Mouse (Mus musculus): ENCODE measurements around the gene Tgoln1. TPM values are rescaled to one million over a fixed set of nuclear protein-coding genes. Genes with fewer than 3 reads are reported as not detected.

The Tgoln1 gene
- polyA plus RNA-seq, 1 experiment from 2014 or later = 39.6 TPM

DNA sequence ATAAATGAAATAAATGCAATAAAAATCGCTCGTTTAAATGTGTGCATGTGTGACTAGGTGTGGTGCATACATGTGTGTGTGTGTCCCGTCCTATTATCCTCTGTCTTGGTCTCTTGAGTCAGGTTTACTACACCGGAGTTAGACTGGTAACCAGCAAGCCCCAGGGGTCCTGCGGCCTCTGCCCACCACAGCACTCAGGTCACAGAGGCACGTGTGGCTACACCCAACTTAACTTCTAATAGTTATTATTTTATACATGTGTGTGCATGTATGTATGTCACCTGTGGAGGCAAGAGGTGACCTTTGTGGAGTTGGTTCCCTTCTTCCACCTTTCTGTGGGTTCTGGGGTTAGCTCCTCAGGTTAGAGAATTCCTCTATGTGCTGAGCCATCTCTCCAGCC is 37.6 kb upstream of the Tgoln1 start:
- Histone ChIP-seq H3K4me2 (replicated peaks; ENCODE audit: low read depth, low read length) (no peak overlapping the region), H3K9ac (ENCODE audit: low read depth, low read length) (no peak overlapping the region), H3K36me3 (ENCODE audit: control insufficient read depth, insufficient read depth, low read length) (no peaks in the 10 kb centered on the region), H3K4me3 (ENCODE audit: low read length) (no peak overlapping the region), H3K4me1 (ENCODE audit: control insufficient read depth, insufficient read depth, low read length) (peaks cover 48% of the 10 kb centered on the region), H3K9me3 (ENCODE audit: control insufficient read depth, low read length) (no peaks in the 10 kb centered on the region), H3K27me3 (ENCODE audit: control insufficient read depth, insufficient read depth, low read length) (no peaks in the 10 kb centered on the region), H3K27ac (ENCODE audit: low read depth, low read length) (peak overlapping the region; percentile 94; the same call in 1 of the 2 replicates)
- 87% methylated on average over 6 of the region's 6 CpGs for WGBS
- ATAC-seq (ENCODE audit: low FRiP score, low TSS enrichment) = no peak

DNA sequence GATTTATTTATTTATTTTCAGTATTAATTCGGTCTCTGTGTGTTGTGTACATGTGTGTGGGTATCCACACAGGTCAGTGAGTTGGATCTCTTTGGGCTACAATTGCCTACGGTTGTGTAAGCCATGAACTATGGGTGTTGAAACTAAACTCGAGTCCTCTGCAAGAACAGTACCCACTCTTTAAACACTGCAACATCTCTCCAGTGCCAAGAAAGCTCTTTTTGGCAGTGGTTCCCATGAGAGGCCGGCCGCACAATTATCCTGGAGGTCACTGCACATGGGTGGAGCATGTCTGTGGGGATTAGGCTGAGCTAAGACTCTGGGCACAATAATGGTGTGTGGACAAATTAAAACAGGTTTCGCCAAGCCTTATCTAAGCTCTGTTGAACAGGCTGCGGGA is 36.6 kb upstream of the Tgoln1 start:
- H3K9ac ChIP-seq (ENCODE audit: low read depth, low read length) = no peak overlapping the region
- H3K4me1 ChIP-seq (ENCODE audit: control insufficient read depth, insufficient read depth, low read length) = peaks cover 47% of the 10 kb centered on the region
- H3K27me3 ChIP-seq (ENCODE audit: control insufficient read depth, insufficient read depth, low read length) = no peaks in the 10 kb centered on the region
- H3K4me2 ChIP-seq (replicated peaks; ENCODE audit: low read depth, low read length) = no peak overlapping the region
- H3K27ac ChIP-seq (ENCODE audit: low read depth, low read length) = 0 out of 2 replicates have a peak overlapping the region, but pooled peaks have one; percentile 33
- no peak overlapping the region for H3K4me3 ChIP-seq (ENCODE audit: low read length)
- H3K36me3 ChIP-seq (ENCODE audit: control insufficient read depth, insufficient read depth, low read length) = peaks cover under 1% of the 10 kb centered on the region; the same call in 1 of the 2 replicates
- 85% methylated on average over 7 of the region's 7 CpGs for WGBS
- no peaks in the 10 kb centered on the region for H3K9me3 ChIP-seq (ENCODE audit: control insufficient read depth, low read length)
- ATAC-seq (ENCODE audit: low FRiP score, low TSS enrichment) = no peak

DNA sequence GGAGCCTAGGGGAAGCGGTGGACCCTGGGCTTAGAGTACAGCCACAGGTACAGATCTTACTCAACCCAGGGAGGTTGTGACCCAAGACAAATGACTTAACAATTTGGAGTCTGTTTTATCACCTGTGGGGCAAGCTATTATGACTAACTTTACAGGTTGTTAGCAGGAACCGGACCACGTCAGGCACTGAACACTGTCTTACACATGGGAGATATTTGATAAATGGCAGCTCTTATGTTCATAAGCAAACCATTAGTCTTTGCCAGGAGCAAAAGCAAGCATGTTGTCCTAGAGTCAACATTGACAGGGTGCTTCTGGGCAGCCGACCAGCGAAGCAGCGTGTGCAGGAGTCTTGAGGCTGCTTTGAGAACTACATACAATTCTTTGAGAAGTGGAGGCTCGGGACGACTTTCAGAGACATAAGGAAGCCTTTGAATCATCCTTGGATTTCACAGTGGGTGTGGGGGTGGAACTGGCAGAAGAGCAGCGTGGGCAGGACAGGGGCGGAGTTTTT is 33.6 kb upstream of the Tgoln1 start:
- Histone ChIP-seq H3K4me1 (ENCODE audit: control insufficient read depth, insufficient read depth, low read length) (peaks cover 44% of the 10 kb centered on the region), H3K27ac (ENCODE audit: low read depth, low read length) (no peak overlapping the region), H3K4me2 (replicated peaks; ENCODE audit: low read depth, low read length) (no peak overlapping the region), H3K27me3 (ENCODE audit: control insufficient read depth, insufficient read depth, low read length) (no peaks in the 10 kb centered on the region), H3K36me3 (ENCODE audit: control insufficient read depth, insufficient read depth, low read length) (peaks cover 13% of the 10 kb centered on the region; the same call in 1 of the 2 replicates), H3K9me3 (ENCODE audit: control insufficient read depth, low read length) (no peaks in the 10 kb centered on the region), H3K4me3 (ENCODE audit: low read length) (no peak overlapping the region), H3K9ac (ENCODE audit: low read depth, low read length) (no peak overlapping the region)
- ATAC-seq (ENCODE audit: low FRiP score, low TSS enrichment) = no peak
- WGBS = 53% methylated on average over 10 of the region's 10 CpGs

DNA sequence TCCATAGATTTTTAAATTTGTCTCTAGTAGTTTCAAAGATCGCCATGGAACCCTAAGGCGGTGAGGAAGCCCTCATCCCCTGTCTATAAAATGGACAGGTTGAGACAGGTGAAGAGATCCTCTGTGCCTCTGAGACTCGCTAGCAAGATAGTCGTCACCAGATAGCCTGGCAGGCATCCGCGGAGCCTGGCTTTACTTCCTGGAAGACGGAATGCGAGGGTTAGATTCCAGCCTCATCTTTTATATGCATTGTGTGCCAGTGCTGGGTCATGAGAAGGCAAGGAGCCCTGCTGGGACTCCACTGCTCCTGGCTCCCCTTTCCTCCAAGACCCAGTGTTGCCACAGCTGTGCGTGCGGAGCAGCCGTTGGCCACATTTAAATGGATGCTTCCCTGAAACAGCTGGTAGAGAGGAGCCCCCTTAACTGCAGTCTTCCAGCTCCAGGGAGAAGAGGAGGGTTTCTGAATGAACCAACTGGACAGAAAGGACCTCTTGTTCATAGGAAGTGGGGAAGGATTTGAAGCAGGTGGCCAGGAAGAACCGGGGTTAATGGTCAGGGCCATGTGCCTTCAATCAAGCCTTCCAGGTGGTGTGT is 31.3 kb upstream of the Tgoln1 start:
- H3K27ac ChIP-seq (ENCODE audit: low read depth, low read length) = 0 out of 2 replicates have a peak overlapping the region, but pooled peaks have one; percentile 17
- no peaks in the 10 kb centered on the region for H3K9me3 ChIP-seq (ENCODE audit: control insufficient read depth, low read length)
- no peaks in the 10 kb centered on the region for H3K27me3 ChIP-seq (ENCODE audit: control insufficient read depth, insufficient read depth, low read length)
- WGBS = 56% methylated on average over 12 of the region's 12 CpGs
- H3K4me3 ChIP-seq (ENCODE audit: low read length) = no peak overlapping the region
- ATAC-seq (ENCODE audit: low FRiP score, low TSS enrichment) = no peak
- peaks cover 24% of the 10 kb centered on the region; the same call in 1 of the 2 replicates for H3K4me1 ChIP-seq (ENCODE audit: control insufficient read depth, insufficient read depth, low read length)
- peaks cover 13% of the 10 kb centered on the region; the same call in 1 of the 2 replicates for H3K36me3 ChIP-seq (ENCODE audit: control insufficient read depth, insufficient read depth, low read length)
- H3K9ac ChIP-seq (ENCODE audit: low read depth, low read length) = no peak overlapping the region
- no peak overlapping the region for H3K4me2 ChIP-seq (replicated peaks; ENCODE audit: low read depth, low read length)

DNA sequence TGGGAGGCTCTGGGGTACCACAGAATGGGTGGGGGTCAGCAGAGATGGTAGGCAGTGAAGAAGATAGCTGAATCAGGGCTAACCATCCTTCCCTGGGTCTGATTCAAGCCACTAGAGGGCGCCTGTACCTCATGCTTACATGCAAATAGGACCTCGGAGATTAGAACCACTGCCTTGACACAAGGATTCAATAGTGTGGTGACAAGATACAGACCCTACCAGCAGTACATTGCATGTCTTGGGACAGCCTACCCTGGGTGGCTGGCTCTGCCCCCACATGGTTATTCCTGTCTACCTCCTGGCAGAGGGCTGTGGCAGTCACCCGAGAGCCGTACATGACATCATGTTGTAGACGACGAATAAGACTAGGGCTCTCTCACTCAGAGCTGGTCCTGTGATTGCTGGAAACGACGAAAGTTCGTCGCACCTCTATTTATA is 30.6 kb upstream of the Tgoln1 start:
- WGBS = 54% methylated on average over 10 of the region's 10 CpGs
- no peaks in the 10 kb centered on the region for H3K9me3 ChIP-seq (ENCODE audit: control insufficient read depth, low read length)
- H3K4me3 ChIP-seq (ENCODE audit: low read length) = no peak overlapping the region
- peaks cover 24% of the 10 kb centered on the region; the same call in 1 of the 2 replicates for H3K4me1 ChIP-seq (ENCODE audit: control insufficient read depth, insufficient read depth, low read length)
- no peak overlapping the region for H3K9ac ChIP-seq (ENCODE audit: low read depth, low read length)
- H3K36me3 ChIP-seq (ENCODE audit: control insufficient read depth, insufficient read depth, low read length) = peaks cover 13% of the 10 kb centered on the region; the same call in 1 of the 2 replicates
- no peaks in the 10 kb centered on the region for H3K27me3 ChIP-seq (ENCODE audit: control insufficient read depth, insufficient read depth, low read length)
- H3K27ac ChIP-seq (ENCODE audit: low read depth, low read length) = no peak overlapping the region
- H3K4me2 ChIP-seq (replicated peaks; ENCODE audit: low read depth, low read length) = no peak overlapping the region
- peak; percentile 63 for ATAC-seq (ENCODE audit: low FRiP score, low TSS enrichment)

DNA sequence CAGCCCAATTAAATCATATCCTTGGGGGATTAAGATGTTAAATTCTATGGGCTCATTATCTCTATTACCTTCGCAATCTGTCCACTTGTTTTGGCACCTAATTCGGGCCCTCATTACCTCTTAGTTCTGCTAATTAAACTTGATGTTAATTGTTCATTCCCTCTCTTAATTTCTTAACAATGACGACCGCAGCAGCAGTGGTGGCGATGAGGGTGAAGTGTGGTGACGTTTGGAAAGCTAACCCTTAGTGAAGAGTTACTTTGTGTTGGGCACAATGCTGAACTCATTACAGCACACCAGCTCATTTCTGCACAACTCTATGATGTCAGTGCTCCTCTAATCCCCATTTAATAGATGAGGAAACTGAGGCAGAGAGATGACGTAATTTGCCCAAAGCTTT is 28.6 kb upstream of the Tgoln1 start:
- no peak overlapping the region for H3K27ac ChIP-seq (ENCODE audit: low read depth, low read length)
- H3K9me3 ChIP-seq (ENCODE audit: control insufficient read depth, low read length) = no peaks in the 10 kb centered on the region
- H3K36me3 ChIP-seq (ENCODE audit: control insufficient read depth, insufficient read depth, low read length) = peaks cover 13% of the 10 kb centered on the region; the same call in 1 of the 2 replicates
- H3K9ac ChIP-seq (ENCODE audit: low read depth, low read length) = no peak overlapping the region
- no peak overlapping the region for H3K4me2 ChIP-seq (replicated peaks; ENCODE audit: low read depth, low read length)
- ATAC-seq (ENCODE audit: low FRiP score, low TSS enrichment) = no peak
- H3K4me3 ChIP-seq (ENCODE audit: low read length) = no peak overlapping the region
- H3K4me1 ChIP-seq (ENCODE audit: control insufficient read depth, insufficient read depth, low read length) = peaks cover 17% of the 10 kb centered on the region; the same call in 1 of the 2 replicates
- 83% methylated on average over 7 of the region's 7 CpGs for WGBS
- H3K27me3 ChIP-seq (ENCODE audit: control insufficient read depth, insufficient read depth, low read length) = no peaks in the 10 kb centered on the region

DNA sequence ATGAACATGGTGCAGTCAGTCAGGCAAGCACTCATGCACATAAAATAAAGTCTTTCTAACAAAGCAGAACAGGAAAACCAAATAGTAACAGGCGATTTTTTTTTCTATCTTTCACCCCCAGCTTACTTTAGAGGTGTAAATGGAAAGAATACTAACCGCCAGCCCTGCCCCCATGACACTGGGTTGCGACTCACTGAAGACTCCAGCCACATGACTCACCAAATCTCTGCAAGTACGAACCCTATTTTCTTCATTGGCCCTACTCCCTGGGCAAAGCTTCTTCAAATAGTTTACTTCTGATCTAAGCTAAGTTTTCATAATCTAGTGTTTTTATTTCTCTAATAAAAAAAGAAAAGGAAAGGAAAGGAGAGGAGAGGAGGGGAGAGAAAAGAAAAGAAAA is 27.8 kb upstream of the Tgoln1 start:
- ATAC-seq (ENCODE audit: low FRiP score, low TSS enrichment) = no peak
- no peaks in the 10 kb centered on the region for H3K9me3 ChIP-seq (ENCODE audit: control insufficient read depth, low read length)
- H3K4me3 ChIP-seq (ENCODE audit: low read length) = no peak overlapping the region
- no peaks in the 10 kb centered on the region for H3K27me3 ChIP-seq (ENCODE audit: control insufficient read depth, insufficient read depth, low read length)
- H3K4me1 ChIP-seq (ENCODE audit: control insufficient read depth, insufficient read depth, low read length) = peaks cover 12% of the 10 kb centered on the region; the same call in 1 of the 2 replicates
- 83% methylated on average over 4 of the region's 4 CpGs for WGBS
- no peak overlapping the region for H3K9ac ChIP-seq (ENCODE audit: low read depth, low read length)
- no peak overlapping the region for H3K27ac ChIP-seq (ENCODE audit: low read depth, low read length)
- H3K36me3 ChIP-seq (ENCODE audit: control insufficient read depth, insufficient read depth, low read length) = peaks cover 13% of the 10 kb centered on the region; the same call in 1 of the 2 replicates
- no peak overlapping the region for H3K4me2 ChIP-seq (replicated peaks; ENCODE audit: low read depth, low read length)

DNA sequence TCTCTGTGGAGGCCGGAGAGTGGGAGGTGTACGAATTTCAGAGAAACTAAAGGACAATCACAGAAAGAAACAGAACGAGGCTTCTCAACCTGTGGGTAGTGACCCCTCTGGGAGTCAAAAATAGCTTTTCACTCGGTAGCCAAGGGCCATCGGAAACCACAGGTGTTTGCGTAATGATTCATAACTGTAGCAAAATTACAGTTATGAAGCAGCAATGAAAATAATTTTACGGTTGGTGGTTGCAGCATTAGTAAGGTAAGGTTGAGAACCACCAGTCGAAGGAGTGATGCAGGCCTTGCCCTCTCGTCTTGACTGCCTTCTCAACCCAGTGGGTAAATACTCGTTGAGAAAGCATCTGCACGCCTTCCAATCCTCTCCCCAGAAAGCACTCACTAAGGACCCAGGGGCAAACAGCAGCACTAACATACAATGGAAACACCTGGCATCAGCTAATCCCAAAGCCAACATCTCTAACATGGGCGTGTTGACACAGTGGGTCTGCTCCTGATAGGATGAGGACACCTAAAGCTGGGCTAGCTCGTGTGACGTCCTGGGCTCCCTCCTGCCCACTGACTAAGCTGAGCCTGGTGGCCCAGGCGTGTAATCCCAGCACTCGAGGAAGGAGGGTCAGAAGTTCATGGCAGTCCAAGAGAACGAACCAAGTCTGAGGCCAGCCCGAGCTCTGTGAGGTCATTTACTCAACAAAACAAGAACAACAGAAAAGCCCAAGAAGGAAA is 24.6 kb upstream of the Tgoln1 start:
- H3K4me1 ChIP-seq (ENCODE audit: control insufficient read depth, insufficient read depth, low read length) = peaks cover 5% of the 10 kb centered on the region
- H3K36me3 ChIP-seq (ENCODE audit: control insufficient read depth, insufficient read depth, low read length) = no peaks in the 10 kb centered on the region; the same call in 1 of the 2 replicates
- no peak overlapping the region for H3K4me3 ChIP-seq (ENCODE audit: low read length)
- no peaks in the 10 kb centered on the region for H3K27me3 ChIP-seq (ENCODE audit: control insufficient read depth, insufficient read depth, low read length)
- no peak overlapping the region for H3K27ac ChIP-seq (ENCODE audit: low read depth, low read length)
- H3K4me2 ChIP-seq (replicated peaks; ENCODE audit: low read depth, low read length) = no peak overlapping the region
- ATAC-seq (ENCODE audit: low FRiP score, low TSS enrichment) = no peak
- WGBS = 79% methylated on average over 18 of the region's 18 CpGs
- no peak overlapping the region for H3K9ac ChIP-seq (ENCODE audit: low read depth, low read length)
- H3K9me3 ChIP-seq (ENCODE audit: control insufficient read depth, low read length) = no peaks in the 10 kb centered on the region

DNA sequence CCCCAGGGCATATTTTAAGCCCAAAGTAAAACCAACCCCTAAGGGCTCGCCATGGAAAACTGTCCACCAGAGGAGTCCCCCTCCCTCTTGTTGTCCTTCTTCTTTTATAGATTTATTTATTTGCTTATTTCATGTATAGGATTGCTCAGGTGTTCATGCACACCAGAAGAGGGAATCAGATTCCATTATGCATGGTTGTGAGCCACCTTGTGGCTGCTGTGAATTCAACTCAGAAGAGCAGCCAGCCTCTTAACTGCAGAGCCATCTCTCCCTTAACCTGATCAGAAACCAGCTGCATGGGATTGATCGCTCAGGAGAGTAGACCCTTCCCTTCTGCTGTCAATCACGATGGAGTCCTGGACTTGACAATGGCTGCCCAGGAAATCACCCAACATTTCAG is 20.1 kb upstream of the Tgoln1 start:
- no peak overlapping the region for H3K4me2 ChIP-seq (replicated peaks; ENCODE audit: low read depth, low read length)
- H3K9me3 ChIP-seq (ENCODE audit: control insufficient read depth, low read length) = no peaks in the 10 kb centered on the region
- H3K36me3 ChIP-seq (ENCODE audit: control insufficient read depth, insufficient read depth, low read length) = peaks cover 17% of the 10 kb centered on the region
- WGBS = 73% methylated on average over 3 of the region's 3 CpGs
- no peak for ATAC-seq (ENCODE audit: low FRiP score, low TSS enrichment)
- no peak overlapping the region for H3K4me3 ChIP-seq (ENCODE audit: low read length)
- no peak overlapping the region for H3K9ac ChIP-seq (ENCODE audit: low read depth, low read length)
- H3K4me1 ChIP-seq (ENCODE audit: control insufficient read depth, insufficient read depth, low read length) = peaks cover 9% of the 10 kb centered on the region
- no peaks in the 10 kb centered on the region for H3K27me3 ChIP-seq (ENCODE audit: control insufficient read depth, insufficient read depth, low read length)
- H3K27ac ChIP-seq (ENCODE audit: low read depth, low read length) = peak overlapping the region; percentile 26; the same call in 1 of the 2 replicates
